Mouse (Mus musculus): ENCODE measurements around the gene Akap1. TPM values are rescaled to one million over a fixed set of nuclear protein-coding genes. Genes with fewer than 3 reads are reported as not detected.
A peak's percentile ranks its signal among the peaks of the same experiment; 100 is the strongest.

Akap1 gene
- total and polyA plus RNA-seq, 2 experiments from 2014 or later: 54.0 to 125 TPM

GRCm38 (mm10) chr11:88834134-88834533 is 30.3 kb downstream of the Akap1 start:
- 69% methylated on average over 14 of the region's 14 CpGs for whole genome bisulfite sequencing
- Histone ChIP-seq H3K9ac (replicated peaks; ENCODE audit: low read depth, low read length) (no peak overlapping the region), H3K9me3 (replicated peaks; ENCODE audit: control insufficient read depth, low read length) (no peaks in the 10 kb centered on the region), H3K4me2 (ENCODE audit: low read depth, low read length) (no peak overlapping the region), H3K4me1 (ENCODE audit: control insufficient read depth, insufficient read depth) (no peaks in the 10 kb centered on the region), H3K27me3 (ENCODE audit: control insufficient read depth, insufficient read depth, low read length) (no peaks in the 10 kb centered on the region), H3K36me3 (replicated peaks; ENCODE audit: control insufficient read depth, insufficient read depth, low read length) (peaks cover 90% of the 10 kb centered on the region), H3K27ac (ENCODE audit: low read depth) (no peak overlapping the region), H3K4me3 (ENCODE audit: low read depth, low read length) (no peak overlapping the region)
- DNase-seq (ENCODE audit: low spot score): no peak
- ATAC-seq (ENCODE audit: insufficient read depth, low read depth): no peak
- no peak for TF ChIP-seq CTCF (IDR thresholded peaks at IDR 0.05; ENCODE audit: low read depth)
- no peak for TF ChIP-seq EP300 (IDR thresholded peaks at IDR 0.05; ENCODE audit: low read depth)

GRCm38 (mm10) chr11:88833099-88833498 is 31.3 kb downstream of the Akap1 start:
- Histone ChIP-seq H3K36me3 (replicated peaks; ENCODE audit: control insufficient read depth, insufficient read depth, low read length) (peaks cover 80% of the 10 kb centered on the region), H3K9ac (replicated peaks; ENCODE audit: low read depth, low read length) (no peak overlapping the region), H3K9me3 (replicated peaks; ENCODE audit: control insufficient read depth, low read length) (no peaks in the 10 kb centered on the region), H3K4me1 (ENCODE audit: control insufficient read depth, insufficient read depth) (no peaks in the 10 kb centered on the region), H3K27me3 (ENCODE audit: control insufficient read depth, insufficient read depth, low read length) (no peaks in the 10 kb centered on the region), H3K4me3 (ENCODE audit: low read depth, low read length) (no peak overlapping the region), H3K27ac (ENCODE audit: low read depth) (no peak overlapping the region), H3K4me2 (ENCODE audit: low read depth, low read length) (no peak overlapping the region)
- DNase-seq (ENCODE audit: low spot score): no peak
- TF ChIP-seq CTCF (IDR thresholded peaks at IDR 0.05; ENCODE audit: low read depth) (no peak), EP300 (IDR thresholded peaks at IDR 0.05; ENCODE audit: low read depth) (no peak)
- no peak for ATAC-seq (ENCODE audit: insufficient read depth, low read depth)
- 81% methylated on average over 4 of the region's 4 CpGs for WGBS

GRCm38 (mm10) chr11:88830257-88830804 is 34.1 kb downstream of the Akap1 start:
- no peak overlapping the region for H3K4me3 ChIP-seq (ENCODE audit: low read depth, low read length)
- no peaks in the 10 kb centered on the region for H3K9me3 ChIP-seq (replicated peaks; ENCODE audit: control insufficient read depth, low read length)
- TF ChIP-seq EP300 (IDR thresholded peaks at IDR 0.05; ENCODE audit: low read depth) (no peak), CTCF (IDR thresholded peaks at IDR 0.05; ENCODE audit: low read depth) (peak; percentile 54)
- 95% methylated on average over 2 of the region's 2 CpGs for WGBS
- no peak overlapping the region for H3K9ac ChIP-seq (replicated peaks; ENCODE audit: low read depth, low read length)
- DNase-seq (ENCODE audit: low spot score): no peak
- ATAC-seq (ENCODE audit: insufficient read depth, low read depth): peak; percentile 31
- H3K27ac ChIP-seq (ENCODE audit: low read depth): no peak overlapping the region
- H3K4me2 ChIP-seq (ENCODE audit: low read depth, low read length): no peak overlapping the region
- H3K36me3 ChIP-seq (replicated peaks; ENCODE audit: control insufficient read depth, insufficient read depth, low read length): peaks cover 53% of the 10 kb centered on the region
- no peaks in the 10 kb centered on the region for H3K27me3 ChIP-seq (ENCODE audit: control insufficient read depth, insufficient read depth, low read length)
- no peaks in the 10 kb centered on the region for H3K4me1 ChIP-seq (ENCODE audit: control insufficient read depth, insufficient read depth)

GRCm38 (mm10) chr11:88828528-88828927 is 35.9 kb downstream of the Akap1 start:
- H3K27ac ChIP-seq (ENCODE audit: low read depth): no peak overlapping the region
- no peak overlapping the region for H3K9ac ChIP-seq (replicated peaks; ENCODE audit: low read depth, low read length)
- H3K9me3 ChIP-seq (replicated peaks; ENCODE audit: control insufficient read depth, low read length): no peaks in the 10 kb centered on the region
- ATAC-seq (ENCODE audit: insufficient read depth, low read depth) (no peak), DNase-seq (ENCODE audit: low spot score) (no peak)
- H3K36me3 ChIP-seq (replicated peaks; ENCODE audit: control insufficient read depth, insufficient read depth, low read length): peaks cover 35% of the 10 kb centered on the region
- H3K4me2 ChIP-seq (ENCODE audit: low read depth, low read length): no peak overlapping the region
- no peaks in the 10 kb centered on the region for H3K4me1 ChIP-seq (ENCODE audit: control insufficient read depth, insufficient read depth)
- H3K27me3 ChIP-seq (ENCODE audit: control insufficient read depth, insufficient read depth, low read length): no peaks in the 10 kb centered on the region
- H3K4me3 ChIP-seq (ENCODE audit: low read depth, low read length): no peak overlapping the region
- peak; percentile 41 for TF ChIP-seq CTCF (IDR thresholded peaks at IDR 0.05; ENCODE audit: low read depth)
- TF ChIP-seq EP300 (IDR thresholded peaks at IDR 0.05; ENCODE audit: low read depth): no peak

GRCm38 (mm10) chr11:88825909-88826308 is 38.5 kb downstream of the Akap1 start:
- no peak for ATAC-seq (ENCODE audit: insufficient read depth, low read depth)
- H3K27me3 ChIP-seq (ENCODE audit: control insufficient read depth, insufficient read depth, low read length): no peaks in the 10 kb centered on the region
- 26% methylated on average over 7 of the region's 7 CpGs for WGBS
- no peak overlapping the region for H3K4me3 ChIP-seq (ENCODE audit: low read depth, low read length)
- TF ChIP-seq EP300 (IDR thresholded peaks at IDR 0.05; ENCODE audit: low read depth) (no peak), CTCF (IDR thresholded peaks at IDR 0.05; ENCODE audit: low read depth) (peak; percentile 38)
- H3K36me3 ChIP-seq (replicated peaks; ENCODE audit: control insufficient read depth, insufficient read depth, low read length): peaks cover 13% of the 10 kb centered on the region; the same call in 1 of the 2 replicates
- H3K9ac ChIP-seq (replicated peaks; ENCODE audit: low read depth, low read length): no peak overlapping the region
- no peaks in the 10 kb centered on the region for H3K9me3 ChIP-seq (replicated peaks; ENCODE audit: control insufficient read depth, low read length)
- no peak for DNase-seq (ENCODE audit: low spot score)
- peaks cover 4% of the 10 kb centered on the region; the same call in 1 of the 2 replicates for H3K4me1 ChIP-seq (ENCODE audit: control insufficient read depth, insufficient read depth)
- H3K4me2 ChIP-seq (ENCODE audit: low read depth, low read length): no peak overlapping the region
- no peak overlapping the region for H3K27ac ChIP-seq (ENCODE audit: low read depth)

GRCm38 (mm10) chr11:88822991-88823390 is 41.4 kb downstream of the Akap1 start:
- Histone ChIP-seq H3K4me2 (ENCODE audit: low read depth, low read length) (peak overlapping the region; percentile 47), H3K36me3 (replicated peaks; ENCODE audit: control insufficient read depth, insufficient read depth, low read length) (no peaks in the 10 kb centered on the region), H3K9me3 (replicated peaks; ENCODE audit: control insufficient read depth, low read length) (no peaks in the 10 kb centered on the region), H3K4me1 (ENCODE audit: control insufficient read depth, insufficient read depth) (peaks cover 11% of the 10 kb centered on the region), H3K9ac (replicated peaks; ENCODE audit: low read depth, low read length) (no peak overlapping the region), H3K4me3 (ENCODE audit: low read depth, low read length) (peak overlapping the region; percentile 7; the same call in 1 of the 2 replicates), H3K27me3 (ENCODE audit: control insufficient read depth, insufficient read depth, low read length) (no peaks in the 10 kb centered on the region), H3K27ac (ENCODE audit: low read depth) (no peak overlapping the region)
- peak; percentile 85 for DNase-seq (ENCODE audit: low spot score)
- ATAC-seq (ENCODE audit: insufficient read depth, low read depth): peak; percentile 53; the same call in 1 of the 2 replicates
- TF ChIP-seq EP300 (IDR thresholded peaks at IDR 0.05; ENCODE audit: low read depth) (no peak), CTCF (IDR thresholded peaks at IDR 0.05; ENCODE audit: low read depth) (peak; percentile 98)
- WGBS: 4% methylated on average over 7 of the region's 7 CpGs

Measured in heart, postnatal 0 days (tissue).